Mouse (Mus musculus) common myeloid progenitor, adult 5-6 weeks (primary cell): Measurements from ENCODE around the gene Cep350. TPM values are rescaled to one million over a fixed set of nuclear protein-coding genes. Genes with fewer than 3 reads are reported as not detected.

ENCODE experiments used
- ATAC-seq: replicated peaks from 2 replicates; pipeline ENCODE4 v1.8.0; 2016; ENCODE audit warnings: low read depth, mild to moderate bottlenecking, moderate TSS enrichment, inconsistent platforms; ENCODE audit not compliant: poor library complexity, severe bottlenecking
- total RNA-seq: library from RNA; stranded (forward); fragments of 200-1000, 187-1606 nt; gene quantifications from 2 replicates; pipeline ENCODE4 v1.2.3, GENCODE M21; 2017

Cep350 gene
- 57.7 and 78.7 TPM in 2 replicates for total RNA-seq

- peak; percentile 94 for ATAC-seq
These were observed at the start of gene Cep350 for GRCm38 (mm10) chr1:155973068-155973718. Gene Cep350, minus strand, starts transcription at chr1:155973255.

GRCm38 (mm10) chr1:156020402-156020801, 47.3 kb upstream of the Cep350 start:
- 0 out of 2 replicates have a peak, but pooled peaks have one; percentile 39 for ATAC-seq

- ATAC-seq: no peak
These were observed 46.7 kb upstream of the Cep350 start for GRCm38 (mm10) chr1:156019800-156020199.

GRCm38 (mm10) chr1:156009003-156009402, 35.9 kb upstream of the Cep350 start:
- no peak for ATAC-seq

- ATAC-seq: no peak
These were observed 32.9 kb upstream of the Cep350 start for GRCm38 (mm10) chr1:156005906-156006305.

GRCm38 (mm10) chr1:156003201-156003935, 30.3 kb upstream of the Cep350 start:
- ATAC-seq: no peak

- ATAC-seq: no peak; the same call in 1 of the 2 replicates
These were observed 29.3 kb upstream of the Cep350 start for GRCm38 (mm10) chr1:156002366-156002765.

- no peak for ATAC-seq
These were observed 22.6 kb upstream of the Cep350 start for GRCm38 (mm10) chr1:155995612-155996011.

GRCm38 (mm10) chr1:155994524-155994923, 21.5 kb upstream of the Cep350 start:
- ATAC-seq: no peak

GRCm38 (mm10) chr1:155990391-155990790, 17.3 kb upstream of the Cep350 start:
- no peak for ATAC-seq

GRCm38 (mm10) chr1:155989387-155989786, 16.3 kb upstream of the Cep350 start:
- no peak for ATAC-seq

- ATAC-seq: no peak
These were observed 14.6 kb upstream of the Cep350 start for GRCm38 (mm10) chr1:155987625-155988024.

GRCm38 (mm10) chr1:155974931-155975330, 1.9 kb upstream of the Cep350 start:
- no peak for ATAC-seq

GRCm38 (mm10) chr1:155973719-155974379, 794 bp upstream of the Cep350 start:
- peak; percentile 31 for ATAC-seq

- no peak for ATAC-seq
These were observed 648 bp downstream of the Cep350 start for GRCm38 (mm10) chr1:155972146-155973067.

GRCm38 (mm10) chr1:155949170-155949569, 23.9 kb downstream of the Cep350 start:
- no peak for ATAC-seq

- no peak for ATAC-seq
These were observed 28.7 kb downstream of the Cep350 start for GRCm38 (mm10) chr1:155944361-155944760.

- ATAC-seq: no peak
These were observed 35.6 kb downstream of the Cep350 start for GRCm38 (mm10) chr1:155937416-155937815.

- no peak for ATAC-seq
These were observed 38.4 kb downstream of the Cep350 start for GRCm38 (mm10) chr1:155934702-155935101.

- no peak for ATAC-seq
These were observed 69.5 kb downstream of the Cep350 start for GRCm38 (mm10) chr1:155903561-155903960.
